Mouse (Mus musculus) gastrocnemius, adult 18-20 months (tissue): Measurements from ENCODE around the gene Hoxb7. TPM values are rescaled to one million over a fixed set of nuclear protein-coding genes. Genes with fewer than 3 reads are reported as not detected.
A peak's percentile ranks its signal among the peaks of the same experiment; 100 is the strongest.

ENCODE experiments used
- DNase-seq: peaks from one replicate; pipeline ENCODE4 v3.0.0; 2021; ENCODE audit warnings: low spot score
- total RNA-seq, 2 experiments: library from RNA; stranded (reverse); gene quantifications; 2 replicates each; pipeline ENCODE4 v1.2.3; 2021

Hoxb7 gene
- total RNA-seq, 2 experiments from 2014 or later = 0.41 to 0.81 TPM

DNA sequence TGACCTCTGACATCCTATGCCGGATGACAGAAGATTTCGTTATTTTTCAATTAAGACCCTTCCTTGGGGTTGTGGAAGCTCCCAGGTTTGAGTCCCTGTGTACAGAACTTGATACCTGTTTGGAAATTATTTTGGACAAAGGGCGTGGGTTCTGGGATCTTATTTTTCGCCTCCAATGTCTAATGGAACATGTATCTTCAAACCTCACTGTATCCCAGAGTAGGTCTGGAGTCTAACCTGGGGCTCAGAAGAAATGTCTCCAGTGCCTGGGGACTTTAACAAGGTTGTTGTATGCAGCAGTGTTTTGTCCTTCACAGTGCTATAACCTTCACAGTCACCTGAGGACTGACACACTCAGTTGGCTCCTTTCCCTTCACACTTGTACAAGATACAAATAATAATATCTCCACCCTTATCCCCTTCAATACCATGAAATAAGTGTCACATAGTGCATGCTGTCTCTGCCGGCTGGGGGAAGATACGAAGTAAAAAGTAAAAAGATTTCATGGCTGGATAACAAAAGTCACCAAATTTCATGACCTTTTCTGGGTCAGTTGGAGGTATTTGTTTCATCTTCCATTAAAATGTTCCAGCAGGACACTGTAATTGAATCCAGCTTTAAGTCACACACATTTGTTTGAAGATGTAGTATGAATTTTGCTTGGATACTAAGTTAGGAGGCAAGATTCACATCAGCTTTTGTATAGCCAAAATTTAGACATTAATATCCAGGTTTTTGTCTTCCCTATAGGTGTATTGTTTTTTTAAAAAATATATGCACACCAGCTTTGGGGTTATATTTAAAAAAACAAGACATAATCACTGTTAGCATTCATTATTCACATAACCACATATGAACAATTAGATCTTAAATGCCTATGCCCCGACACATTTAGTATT, 19.2 kb upstream of the Hoxb7 start:
- DNase-seq = no peak

DNA sequence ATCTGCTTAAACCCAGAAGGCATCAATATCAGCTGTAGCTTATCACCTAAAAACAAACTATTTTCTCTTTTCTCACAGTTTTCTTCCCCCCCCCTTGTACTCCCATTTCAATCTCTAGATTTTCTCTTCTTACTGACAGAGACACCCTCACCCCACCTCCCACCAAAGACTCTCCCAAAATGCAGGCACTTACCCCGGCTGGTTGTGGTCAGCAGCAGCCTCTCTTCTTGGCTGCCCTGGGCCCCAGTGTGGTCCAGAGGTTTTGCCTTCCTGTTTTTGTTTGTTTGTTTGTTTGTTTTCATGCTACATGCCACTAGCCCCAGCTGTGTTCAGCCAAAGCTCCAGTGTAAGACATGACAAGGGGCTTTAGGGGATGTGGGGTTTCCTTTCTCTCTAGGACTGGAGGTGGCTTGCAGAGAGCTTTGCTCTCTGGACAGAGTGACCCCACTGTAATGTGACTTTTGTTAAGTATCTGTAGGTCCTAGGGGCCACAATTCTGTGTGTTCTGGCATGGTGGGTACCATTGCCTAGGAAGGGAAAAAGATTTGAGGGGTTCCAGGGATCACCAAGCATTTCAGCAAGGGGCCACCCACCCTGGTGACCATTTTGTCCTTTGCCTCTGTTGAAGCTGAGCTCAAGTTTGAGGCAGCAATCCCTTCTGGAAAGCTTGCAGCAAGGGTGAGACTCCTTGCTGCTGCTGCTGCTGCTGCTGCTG, 18.2 kb upstream of the Hoxb7 start:
- no peak for DNase-seq

DNA sequence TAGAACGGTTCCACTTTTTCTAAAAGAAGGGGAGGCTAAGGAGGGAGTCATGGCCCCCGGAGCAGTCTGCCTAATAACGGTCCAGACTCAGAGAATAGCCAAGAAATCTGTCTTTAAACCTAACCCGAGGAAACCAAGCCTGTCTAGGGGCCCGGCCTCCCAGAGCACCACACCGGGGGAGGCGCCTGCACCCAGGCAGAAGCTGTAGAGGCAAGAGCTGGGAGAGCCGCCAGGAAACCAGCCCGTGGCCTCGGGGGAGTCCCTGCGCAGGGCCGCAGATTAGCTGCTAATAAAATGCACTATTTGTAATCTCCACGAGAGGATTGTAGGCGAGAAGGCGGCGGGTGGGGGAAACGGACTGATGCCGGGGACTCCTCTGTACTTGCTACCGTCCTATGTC, 16.6 kb upstream of the Hoxb7 start:
- no peak for DNase-seq

DNA sequence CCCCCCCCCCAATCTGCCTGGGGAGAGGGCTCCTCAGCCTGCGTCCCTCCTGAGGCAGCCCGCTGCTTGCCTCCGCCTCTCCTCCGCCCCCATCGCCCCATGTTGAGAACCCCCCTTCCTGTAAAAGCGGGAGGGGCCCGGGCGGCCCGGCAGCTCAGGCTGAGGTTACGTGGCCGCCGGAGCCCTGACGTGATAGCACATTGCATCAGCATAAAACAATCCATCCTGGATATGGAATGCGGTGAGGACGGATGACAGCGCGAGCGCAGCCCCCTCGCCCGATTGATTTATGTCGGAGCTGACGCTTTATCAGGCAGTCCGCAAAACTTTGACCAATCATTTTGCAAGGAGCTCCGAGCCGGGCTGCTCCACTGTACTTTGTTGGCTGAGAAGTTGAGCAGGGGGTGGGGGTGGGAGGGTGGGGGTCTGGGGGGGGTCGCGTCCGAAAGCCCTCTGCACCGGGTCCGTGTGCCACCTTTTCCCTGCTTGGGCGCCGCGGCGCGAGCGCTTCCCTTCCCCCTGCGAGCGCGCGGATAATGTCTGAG, 15.4 kb upstream of the Hoxb7 start, which contains the start of gene Hoxb9:
Gene Hoxb9, plus strand, starts transcription at position 462 of the 545 bp plus-strand sequence.
- DNase-seq = no peak

DNA sequence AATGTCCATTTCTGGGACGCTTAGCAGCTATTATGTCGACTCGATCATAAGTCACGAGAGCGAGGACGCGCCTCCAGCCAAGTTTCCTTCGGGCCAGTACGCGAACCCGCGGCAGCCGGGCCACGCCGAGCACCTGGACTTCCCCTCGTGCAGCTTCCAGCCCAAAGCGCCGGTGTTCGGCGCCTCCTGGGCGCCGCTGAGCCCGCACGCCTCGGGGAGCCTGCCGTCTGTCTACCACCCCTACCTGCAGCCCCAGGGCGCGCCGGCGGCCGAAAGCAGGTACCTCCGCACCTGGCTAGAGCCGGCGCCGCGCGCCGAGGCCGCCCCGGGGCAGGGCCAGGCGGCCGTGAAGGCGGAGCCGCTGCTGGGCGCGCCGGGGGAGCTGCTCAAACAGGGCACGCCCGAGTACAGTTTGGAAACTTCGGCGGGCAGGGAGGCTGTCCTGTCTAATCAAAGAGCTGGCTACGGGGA, 14.8 kb upstream of the Hoxb7 start:
- no peak for DNase-seq

DNA sequence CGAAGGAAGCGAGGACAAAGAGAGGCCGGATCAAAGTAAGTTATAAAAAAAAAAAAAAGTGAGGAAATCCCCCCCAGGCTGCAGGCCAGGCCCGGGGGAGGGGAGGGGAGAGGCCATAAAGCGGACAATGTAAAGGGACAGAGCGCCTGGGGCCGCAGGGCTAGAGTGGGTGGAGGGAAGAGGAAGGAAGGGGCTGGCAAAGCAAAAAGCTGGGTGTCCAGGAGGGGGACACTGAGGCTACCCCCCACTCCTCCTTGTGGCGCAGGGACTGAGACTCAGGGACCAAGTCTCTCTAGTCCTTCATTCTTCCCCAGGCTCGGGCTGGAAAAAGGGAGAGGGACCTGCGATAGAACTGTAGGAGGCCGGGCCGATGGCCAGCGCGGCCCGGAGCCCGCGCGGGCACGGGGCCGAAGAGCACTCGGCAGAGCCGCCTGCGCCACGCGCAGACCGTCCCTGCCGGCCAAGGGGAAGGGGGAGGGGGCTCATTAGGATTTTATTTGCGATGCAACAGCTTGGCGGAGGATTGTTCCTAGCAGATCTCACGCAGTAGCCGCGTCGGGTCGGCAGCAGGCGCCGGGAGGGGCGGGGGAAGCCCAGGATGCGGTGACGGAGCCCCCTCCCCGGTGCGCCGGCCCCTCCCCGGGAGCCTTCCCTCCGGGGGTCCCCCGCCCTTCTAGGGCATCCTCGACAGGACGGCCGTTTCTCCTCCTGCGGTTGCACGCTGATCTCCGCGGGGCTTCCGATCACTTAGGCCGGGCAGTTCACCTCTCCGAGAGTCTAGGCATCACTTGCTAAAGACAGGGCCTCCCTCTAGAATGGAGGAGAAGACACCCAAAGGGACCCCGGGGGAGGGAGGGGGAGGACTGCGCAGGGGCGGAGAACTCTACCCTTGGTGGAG, 14.2 kb upstream of the Hoxb7 start:
- DNase-seq = no peak

DNA sequence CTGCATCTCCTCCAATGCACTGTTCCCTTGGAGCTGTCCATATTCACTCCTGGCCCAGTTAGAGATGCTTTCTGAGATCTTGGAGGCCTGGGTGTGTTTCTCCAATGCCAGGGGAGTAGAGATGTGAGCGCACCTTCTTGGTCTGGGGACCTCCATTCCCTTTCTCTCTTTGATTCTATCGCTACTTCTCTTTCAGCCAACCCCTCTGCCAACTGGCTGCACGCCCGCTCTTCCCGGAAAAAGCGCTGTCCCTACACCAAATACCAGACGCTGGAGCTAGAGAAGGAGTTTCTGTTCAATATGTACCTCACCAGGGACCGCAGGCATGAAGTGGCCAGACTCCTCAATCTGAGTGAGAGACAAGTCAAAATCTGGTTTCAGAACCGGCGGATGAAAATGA, 12.0 kb upstream of the Hoxb7 start:
- DNase-seq = no peak

DNA sequence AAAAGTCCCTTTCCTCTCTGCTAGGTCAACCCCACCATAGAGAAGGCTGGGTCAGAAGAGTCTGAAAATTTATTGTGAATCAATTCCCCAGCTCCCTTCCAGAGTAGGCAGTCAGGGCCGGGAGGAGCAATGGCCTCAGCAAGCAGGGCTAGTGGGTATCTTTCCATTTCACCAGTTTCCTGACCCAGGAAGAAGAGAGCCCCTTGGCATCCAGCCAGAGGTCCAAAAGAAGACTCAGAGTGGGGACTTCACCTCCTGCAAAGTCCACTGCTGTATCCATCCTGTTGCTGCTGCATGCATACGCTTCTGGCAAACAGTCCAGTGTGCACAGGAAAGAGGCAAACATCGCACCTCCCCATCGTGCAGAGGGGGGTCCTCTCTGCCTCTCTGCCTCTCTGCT, 10.5 kb upstream of the Hoxb7 start:
- DNase-seq = no peak

DNA sequence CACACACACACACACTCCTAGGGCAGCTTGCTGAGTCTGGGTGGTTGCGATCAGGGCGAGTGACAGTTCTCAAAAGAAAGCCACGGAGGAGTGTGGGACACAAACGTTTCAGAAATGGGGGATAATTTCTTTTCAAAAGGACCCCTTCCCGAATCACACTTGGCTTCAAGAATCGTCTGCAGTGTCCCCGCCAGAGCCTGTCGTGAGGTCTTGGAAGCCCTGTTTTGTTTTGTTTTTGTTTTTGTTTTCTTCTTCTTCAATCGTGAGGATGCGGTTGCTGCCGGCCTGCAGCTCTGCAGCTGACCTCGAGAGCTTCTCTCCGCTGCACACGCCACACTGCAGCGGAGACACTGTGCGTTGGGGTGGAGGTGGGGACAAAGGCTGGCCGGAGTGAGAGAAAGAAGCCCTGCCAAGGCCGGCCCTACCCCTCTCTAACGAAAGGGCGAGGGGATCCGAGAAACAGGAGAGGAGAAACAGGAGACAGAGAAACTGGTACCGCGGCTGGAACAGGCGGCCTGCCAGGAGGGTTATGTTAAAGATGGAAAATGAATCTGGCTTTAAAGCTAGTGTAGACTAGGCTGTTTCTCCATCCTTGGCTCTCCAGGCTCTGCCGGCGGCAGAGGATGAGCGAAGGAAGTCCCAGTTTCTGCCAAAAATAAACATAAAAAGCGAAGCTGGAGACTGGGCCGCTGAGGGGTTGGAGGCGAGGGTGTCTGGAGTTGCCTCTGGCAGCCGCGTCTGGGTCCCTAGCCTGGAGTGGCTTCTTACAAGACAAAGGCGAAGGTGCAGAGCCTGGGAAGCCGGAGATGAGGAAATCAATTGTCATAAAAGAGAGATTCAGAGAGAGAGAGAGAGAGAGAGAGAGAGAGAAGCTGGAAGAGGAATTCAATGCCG, 9.0 kb upstream of the Hoxb7 start:
- DNase-seq = no peak

DNA sequence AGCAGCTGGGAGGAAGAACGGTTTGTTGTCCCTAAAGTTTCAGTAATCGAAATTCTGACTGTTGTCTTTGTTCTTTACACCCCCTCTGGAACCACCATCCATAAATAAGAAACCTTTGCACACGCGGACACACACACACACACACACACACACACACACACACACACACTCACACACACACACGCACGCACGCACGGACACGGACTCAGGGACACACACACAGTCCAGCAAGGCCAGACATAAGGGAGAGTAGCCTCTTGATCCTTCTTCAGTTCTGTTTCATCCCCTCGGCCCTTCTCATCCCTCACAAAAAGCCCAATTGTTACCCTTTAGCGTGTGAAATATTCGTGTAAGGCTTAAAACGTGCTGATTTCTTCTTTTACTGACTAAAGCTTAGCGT, 8.1 kb upstream of the Hoxb7 start:
- DNase-seq = no peak

DNA sequence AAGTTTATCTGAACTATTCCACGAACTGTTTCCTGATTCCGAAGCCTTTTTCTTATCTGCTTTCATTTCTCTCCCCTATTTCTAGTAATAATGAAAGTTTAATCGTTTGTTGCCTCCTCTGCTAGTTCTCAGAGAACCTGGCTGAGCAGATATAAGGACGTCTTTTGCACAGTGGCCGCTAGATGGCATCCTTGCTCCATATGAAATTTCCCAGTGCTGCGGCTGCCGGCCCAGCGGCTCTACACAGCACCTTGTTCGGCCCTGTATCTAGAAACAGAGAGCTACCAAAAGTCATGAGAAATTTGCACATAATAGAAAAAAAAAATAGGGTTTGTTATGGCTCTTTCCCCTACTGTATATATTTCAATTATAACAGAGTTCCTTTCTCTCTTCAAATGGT, 7.7 kb upstream of the Hoxb7 start:
- peak; percentile 83 for DNase-seq

DNA sequence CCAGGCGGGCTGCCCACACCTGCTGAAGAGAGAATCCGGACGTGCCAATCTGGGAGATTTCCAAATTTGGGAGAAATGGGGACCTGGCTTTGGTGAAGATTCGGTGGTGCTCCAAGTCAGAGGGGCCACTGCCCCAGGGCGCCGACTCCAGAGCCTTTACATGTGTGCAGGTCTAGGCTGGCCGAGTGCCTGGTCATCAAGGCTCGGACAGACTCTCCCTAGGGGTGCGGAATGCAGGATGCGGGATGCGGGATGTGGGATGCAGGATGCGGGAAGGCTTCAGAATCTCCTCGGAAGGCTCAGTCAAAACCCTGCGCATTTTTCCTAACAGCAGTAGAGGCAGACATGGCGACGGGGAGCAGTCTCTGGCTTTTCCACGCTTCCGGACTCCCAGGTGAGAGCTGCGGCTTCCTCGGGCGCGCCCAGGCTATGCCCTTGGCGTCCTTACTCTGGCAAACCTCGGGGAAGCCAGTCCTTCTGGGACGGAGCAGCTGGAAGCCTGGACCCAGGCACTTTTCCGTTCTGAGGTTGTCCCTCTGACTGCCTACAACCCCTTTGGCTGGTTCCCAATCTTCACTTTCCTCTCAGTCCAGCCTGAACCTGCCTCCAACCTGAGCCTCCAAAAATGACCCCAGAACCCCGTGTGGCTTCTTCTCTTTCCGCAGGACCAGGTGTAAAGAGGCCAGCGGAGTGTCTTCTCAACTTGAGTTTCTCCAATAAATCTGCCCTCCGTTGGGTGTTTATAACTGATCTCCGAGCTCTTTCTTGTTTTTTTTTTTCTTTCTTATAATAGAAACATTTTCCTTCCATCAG, 6.8 kb upstream of the Hoxb7 start:
- no peak for DNase-seq

DNA sequence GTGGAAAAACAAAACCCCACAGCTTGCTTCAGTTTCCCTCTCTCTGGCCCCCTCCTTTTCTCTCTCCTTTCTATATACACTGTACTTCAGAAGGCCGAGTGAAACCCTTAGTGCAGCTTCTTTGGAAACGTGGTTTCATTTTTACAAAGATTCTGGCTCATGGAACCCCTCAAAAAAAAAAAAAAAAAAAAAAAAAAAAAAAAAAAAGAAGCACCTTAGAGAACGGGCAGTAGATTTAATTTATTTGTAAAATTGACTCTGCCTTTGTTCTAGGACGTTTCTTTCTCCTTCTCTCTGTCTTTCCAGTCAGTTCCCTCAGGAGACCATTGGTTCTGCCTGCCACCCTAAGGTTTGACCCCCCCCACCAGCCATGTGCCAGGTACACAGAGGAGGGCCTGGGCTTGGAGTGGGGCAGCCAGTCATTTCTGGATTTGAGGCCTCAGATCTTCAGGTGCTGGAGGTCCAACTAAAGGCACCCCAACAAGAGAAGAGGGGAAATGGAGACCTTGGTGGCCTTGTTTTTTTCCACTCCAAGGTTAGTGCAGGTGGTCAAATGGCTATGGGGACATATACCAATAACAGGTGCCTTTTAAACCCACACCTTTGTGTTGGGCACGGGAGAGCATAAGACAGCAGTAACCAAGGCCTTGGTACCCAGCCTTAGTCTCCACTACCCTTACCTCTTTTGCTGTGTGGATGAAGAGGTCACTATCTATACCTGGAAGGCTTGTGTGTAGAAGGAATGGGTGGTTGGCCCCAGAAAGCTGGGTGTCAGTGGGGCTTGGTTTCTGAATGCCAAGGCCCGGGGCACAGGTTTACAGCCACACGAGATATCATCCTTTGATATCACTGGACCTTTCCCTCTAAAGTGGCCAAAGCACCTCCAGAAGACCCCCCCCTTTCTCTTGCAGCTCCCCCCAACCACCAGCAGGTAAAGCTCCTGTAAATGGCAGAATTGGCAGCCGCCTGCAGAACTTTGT, 5.7 kb upstream of the Hoxb7 start:
- no peak for DNase-seq

DNA sequence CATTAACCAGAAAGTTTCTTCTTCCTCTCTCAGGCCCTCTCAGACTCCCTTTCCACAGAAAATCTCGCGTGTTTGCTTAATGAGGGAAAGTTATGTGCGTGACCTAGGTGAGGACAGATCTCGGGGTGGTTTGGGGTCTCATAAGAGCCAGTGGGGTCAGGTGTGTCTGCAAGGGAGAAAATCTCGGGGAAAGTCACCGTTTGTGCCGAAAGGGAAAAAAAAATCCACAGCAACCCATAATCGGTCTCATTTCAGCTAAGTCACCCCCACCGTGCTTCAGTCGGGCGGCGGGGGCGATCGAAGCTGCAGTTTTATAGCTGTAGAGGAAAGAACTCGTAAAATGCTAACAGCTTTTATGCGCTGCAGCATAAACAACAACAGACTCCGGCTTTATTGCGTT, 5.0 kb upstream of the Hoxb7 start:
- DNase-seq = no peak

DNA sequence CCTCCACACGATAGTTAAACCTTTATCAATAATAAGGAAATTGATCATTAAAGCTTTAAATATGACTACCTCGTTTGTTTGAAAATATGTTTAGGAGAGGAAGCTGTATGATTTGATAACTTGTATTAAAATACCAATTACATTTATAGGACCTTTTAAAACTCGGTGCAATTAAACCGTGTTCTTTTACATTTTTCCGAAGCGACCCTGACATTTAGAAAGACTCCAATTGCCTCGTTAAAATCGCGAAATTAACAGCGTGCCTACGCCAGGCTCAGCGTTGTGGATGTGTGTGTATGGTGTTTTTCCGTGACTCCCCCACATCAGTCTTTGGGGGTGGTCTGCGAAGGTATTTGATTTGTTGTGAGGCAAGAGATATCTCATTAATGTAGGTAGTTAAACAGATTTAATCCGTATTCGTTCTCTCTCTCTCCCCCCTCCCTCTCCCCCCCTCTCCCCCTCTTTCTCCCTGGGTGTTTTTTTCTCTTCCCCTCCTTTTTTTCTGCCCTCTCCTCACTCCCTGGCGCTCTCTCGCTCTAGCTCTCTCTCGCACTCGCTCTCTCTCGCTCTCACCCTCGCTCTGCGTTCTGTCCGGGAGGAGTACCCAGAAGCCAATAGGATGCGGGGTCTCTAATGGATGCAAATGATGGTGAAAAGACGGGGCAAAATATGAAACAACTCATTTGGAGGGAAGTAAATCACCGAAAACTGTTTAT, 4.4 kb upstream of the Hoxb7 start, which contains the start of gene Hoxb8:
Gene Hoxb8, plus strand, starts transcription at position 51 of the 716 bp plus-strand sequence.
- no peak for DNase-seq

DNA sequence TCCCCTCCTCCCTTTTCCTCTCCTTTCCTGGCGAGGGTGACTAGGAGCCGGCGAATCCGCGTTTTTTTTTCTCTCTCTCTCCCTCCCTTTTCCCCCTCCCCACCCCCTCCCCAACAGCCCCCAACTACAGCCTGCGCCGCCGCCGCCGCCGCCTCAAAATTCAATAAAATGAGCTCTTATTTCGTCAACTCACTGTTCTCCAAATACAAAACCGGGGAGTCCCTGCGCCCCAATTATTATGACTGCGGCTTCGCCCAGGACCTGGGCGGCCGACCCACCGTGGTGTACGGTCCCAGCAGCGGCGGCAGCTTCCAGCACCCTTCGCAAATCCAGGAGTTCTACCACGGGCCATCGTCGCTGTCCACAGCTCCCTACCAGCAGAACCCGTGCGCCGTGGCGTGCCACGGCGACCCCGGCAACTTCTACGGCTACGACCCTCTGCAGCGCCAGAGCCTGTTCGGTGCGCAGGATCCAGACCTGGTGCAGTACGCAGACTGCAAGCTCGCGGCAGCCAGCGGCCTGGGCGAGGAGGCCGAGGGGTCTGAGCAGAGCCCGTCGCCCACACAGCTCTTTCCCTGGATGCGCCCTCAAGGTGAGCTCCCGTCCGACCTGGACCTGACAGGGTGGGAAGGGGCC, 3.5 kb upstream of the Hoxb7 start:
- DNase-seq = no peak
